Mouse (Mus musculus) brain, embryonic 14.5 days (tissue): Measurements from ENCODE around the gene Rho. TPM values are rescaled to one million over a fixed set of nuclear protein-coding genes. Genes with fewer than 3 reads are reported as not detected.

Experiments used
- DNase-seq: peaks from one replicate; pipeline ENCODE4 v3.0.0-alpha.2; 2011; ENCODE audit warnings: low read depth
- CTCF ChIP-seq: fragments of 200-500 bp; IDR thresholded peaks from 2 replicates; pipeline ENCODE4 v1.5.1; 2012; ENCODE audit warnings: inconsistent platforms, mild to moderate bottlenecking, moderate library complexity, borderline replicate concordance; ENCODE audit not compliant: insufficient read depth, insufficient read length; ENCODE audit errors: extremely low read depth
- POLR2A ChIP-seq: fragments of 200-500 bp; IDR thresholded peaks from 2 replicates; pipeline ENCODE4 v1.6.1; 2012; ENCODE audit warnings: mild to moderate bottlenecking, inconsistent platforms, borderline replicate concordance; ENCODE audit not compliant: poor library complexity, insufficient read depth, insufficient read length, severe bottlenecking; ENCODE audit errors: extremely low read depth
- polyA plus RNA-seq: library from polyadenylated mRNA; depleted of rRNA; stranded (reverse); fragments of >200 nt; gene quantifications from 2 replicates; pipeline ENCODE4 v1.2.3, GENCODE M21; 2012

The Rho gene
- polyA plus RNA-seq, 1 experiment: 2.1 TPM

DNA sequence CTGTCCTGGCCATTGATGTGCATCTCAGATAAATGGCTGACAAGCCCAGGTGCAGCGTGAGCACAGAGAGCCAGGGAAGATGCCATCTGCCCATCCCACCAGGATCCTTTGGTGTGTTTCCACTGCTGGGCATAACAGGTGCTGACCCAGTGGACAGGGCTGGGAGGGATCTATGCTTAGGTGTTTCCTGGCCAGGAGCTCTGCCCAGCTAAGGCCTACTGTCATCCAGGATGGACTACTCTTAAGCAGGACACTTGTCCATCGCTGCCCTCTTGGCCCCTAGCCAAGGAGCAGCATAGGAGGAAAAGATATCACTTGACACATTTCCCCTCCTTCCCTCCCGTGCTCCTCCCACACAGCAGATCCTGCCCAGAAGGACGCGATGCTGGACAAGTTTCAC lies 14.9 kb upstream of the Rho start:
- no peak for DNase-seq
- TF ChIP-seq CTCF (no peak), POLR2A (no peak)

DNA sequence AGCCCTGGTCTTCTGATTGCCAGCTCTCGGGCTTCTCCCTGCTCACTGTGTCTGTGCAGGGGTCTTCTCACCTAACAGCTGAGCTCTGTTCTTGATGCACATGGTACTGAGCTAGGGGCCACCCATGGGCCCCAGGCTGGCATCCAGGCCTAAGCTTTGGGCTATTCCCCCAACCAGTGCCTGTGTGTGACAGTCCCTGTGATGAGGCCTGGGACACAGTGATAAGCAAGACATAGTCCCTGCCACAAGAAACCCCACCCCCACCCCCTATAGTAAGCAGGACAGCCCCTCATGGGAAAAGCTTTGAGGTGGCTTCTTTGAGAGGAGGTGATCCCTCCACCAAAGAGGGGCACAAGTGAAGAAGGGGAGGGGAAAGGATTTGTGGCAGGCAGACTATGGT lies 12.9 kb upstream of the Rho start:
- no peak for DNase-seq
- no peak for TF ChIP-seq CTCF

DNA sequence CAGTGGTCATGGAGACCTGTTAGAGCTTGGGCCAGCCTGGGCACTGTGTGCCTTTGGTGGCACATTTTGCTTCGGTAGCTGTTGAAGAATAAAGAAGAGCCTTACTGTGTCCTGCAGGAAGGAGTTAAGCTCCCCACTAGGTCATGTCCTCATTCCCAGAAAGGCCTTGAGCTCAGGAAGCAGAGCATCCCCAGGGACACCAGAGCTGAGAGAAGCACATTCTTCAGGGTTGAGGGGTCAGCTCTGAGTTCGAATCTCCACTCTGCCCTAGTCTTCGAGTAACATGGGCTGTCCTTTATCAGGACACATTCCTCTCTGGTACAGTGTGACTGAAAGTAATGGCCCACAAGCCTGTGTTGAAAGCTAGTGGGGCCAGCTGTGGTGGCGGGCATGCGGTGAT lies 11.7 kb upstream of the Rho start:
- DNase-seq: no peak
- TF ChIP-seq CTCF (no peak), POLR2A (no peak)

DNA sequence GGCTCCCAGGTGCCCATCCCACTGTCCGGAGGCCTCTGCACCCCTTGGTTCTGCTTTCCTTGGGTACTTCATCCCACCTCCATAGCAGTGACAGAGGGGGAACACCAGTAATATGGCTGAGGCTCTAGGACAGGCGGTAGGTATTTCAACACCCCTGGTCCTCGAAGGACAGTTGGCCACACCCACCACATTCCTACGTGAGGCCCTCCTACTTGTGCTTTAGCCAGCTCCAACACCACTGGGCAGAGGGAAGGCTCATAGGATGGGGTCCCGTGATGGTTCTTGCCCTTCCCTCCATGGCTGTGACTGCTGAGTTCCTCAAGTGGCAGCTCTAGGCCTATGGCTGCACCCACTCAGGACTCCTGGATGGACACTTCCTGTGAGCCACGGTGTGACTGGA lies 6.7 kb upstream of the Rho start:
- no peak for DNase-seq
- TF ChIP-seq CTCF (no peak), POLR2A (no peak)

DNA sequence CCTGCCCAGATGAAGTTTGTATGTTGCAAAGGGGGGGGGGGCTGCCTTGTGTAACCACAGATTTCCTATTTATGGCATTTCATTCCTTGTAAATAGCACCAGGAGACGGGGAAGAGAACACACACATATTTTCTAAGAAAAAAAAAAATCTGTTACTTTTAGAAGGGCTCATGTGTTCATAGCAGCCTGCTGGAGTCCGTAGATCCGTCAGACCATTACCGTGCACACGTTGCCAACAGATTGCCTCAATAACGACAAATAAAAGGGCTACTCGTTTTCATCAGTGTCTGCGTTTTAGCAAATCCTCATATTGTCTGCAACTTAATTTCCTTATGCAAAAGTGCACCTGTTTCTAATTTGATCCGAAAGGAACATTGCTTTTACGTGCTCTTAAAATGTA lies 5.1 kb upstream of the Rho start:
- TF ChIP-seq CTCF (no peak), POLR2A (no peak)
- peak; percentile 57 for DNase-seq

DNA sequence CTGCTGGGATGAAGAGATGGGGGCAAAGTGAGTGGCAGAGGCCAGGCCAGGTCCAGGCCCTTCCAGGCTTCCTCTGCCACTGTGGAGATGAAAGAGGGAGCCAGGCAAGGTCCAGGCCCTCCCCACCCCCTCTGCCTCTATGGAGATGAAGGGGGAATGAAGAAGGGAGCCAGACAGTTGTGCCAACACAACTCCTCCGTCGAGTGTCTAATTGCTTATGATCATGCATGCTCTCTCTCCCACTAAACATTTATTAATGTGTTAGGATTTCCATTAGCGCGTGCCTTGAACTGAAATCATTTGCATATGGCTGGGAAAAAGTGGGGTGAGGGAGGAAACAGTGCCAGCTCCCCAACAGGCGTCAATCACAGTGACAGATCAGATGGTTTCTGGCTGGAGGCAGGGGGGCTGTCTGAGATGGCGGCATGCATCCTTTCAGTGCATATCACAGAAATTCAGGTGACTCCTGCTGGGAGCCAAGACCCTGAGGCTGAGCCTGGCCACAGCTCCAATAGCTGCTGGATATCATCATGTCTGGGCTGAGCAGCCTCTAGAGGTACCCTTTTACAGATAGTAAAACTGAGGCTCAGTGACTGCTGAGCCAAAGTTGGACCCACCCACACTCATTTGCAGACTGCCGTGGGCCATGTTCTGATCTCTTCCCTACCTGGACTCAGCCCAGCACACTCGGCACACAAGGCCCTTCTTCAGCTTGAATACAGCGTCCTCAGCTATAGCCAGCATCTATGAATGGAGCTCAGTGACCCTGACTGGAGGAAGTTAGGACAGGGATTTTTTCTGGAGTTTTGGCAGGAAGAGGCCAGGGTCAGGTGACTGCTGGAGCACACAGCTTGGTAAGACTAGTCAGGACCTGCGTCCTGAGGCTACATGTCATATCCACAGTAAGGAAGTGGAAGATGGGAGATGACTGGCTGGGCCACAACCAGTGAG lies 4.0 kb upstream of the Rho start:
- TF ChIP-seq CTCF: no peak
- TF ChIP-seq POLR2A: no peak
- peak; percentile 85 for DNase-seq

DNA sequence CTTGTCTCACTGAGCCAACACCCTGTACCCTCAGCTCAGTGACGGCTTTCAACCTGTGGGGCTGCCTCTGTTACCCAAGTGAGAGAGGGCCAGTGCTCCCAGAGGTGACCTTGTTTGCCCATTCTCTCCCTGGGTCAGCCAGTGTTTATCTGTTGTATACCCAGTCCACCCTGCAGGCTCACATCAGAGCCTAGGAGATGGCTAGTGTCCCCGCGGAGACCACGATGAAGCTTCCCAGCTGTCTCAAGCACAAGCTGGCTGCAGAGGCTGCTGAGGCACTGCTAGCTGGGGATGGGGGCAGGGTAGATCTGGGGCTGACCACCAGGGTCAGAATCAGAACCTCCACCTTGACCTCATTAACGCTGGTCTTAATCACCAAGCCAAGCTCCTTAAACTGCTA lies 1.5 kb upstream of the Rho start:
- no peak for TF ChIP-seq POLR2A
- DNase-seq: no peak

DNA sequence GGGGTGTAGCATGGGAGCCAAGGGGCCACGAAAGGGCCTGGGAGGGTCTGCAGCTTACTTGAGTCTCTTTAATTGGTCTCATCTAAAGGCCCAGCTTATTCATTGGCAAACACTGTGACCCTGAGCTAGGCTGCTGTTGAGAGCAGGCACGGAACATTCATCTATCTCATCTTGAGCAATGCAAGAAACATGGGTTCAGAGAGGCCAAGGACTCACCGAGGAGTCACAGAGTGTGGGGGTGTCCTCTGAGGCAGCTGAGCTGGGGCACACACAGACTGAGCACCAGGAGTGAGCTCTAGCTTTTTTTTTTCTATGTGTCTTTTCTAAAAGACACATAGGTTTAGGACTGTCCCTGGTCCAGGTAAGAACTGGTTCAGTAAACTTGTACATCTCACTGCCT lies 843 bp downstream of the Rho start:
- TF ChIP-seq CTCF (no peak), POLR2A (no peak)
- DNase-seq: no peak

DNA sequence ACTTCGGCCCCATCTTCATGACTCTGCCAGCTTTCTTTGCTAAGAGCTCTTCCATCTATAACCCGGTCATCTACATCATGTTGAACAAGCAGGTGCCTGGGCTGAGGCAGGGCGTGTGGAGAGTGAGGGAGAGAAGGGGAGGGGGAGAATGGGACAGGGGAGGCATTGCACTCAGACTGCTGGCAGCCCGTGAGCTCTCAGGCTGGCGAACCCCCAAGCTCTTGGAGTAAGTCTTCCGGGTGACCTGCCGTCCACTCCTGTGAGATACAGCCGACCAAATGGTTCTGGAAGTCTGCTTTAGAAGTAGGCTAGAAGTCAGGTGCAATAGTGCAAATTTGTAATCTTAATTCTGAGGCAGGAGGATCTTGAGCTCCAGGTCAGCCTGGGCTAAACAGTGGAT lies 4.0 kb downstream of the Rho start:
- TF ChIP-seq POLR2A (no peak), CTCF (no peak)
- DNase-seq: no peak

DNA sequence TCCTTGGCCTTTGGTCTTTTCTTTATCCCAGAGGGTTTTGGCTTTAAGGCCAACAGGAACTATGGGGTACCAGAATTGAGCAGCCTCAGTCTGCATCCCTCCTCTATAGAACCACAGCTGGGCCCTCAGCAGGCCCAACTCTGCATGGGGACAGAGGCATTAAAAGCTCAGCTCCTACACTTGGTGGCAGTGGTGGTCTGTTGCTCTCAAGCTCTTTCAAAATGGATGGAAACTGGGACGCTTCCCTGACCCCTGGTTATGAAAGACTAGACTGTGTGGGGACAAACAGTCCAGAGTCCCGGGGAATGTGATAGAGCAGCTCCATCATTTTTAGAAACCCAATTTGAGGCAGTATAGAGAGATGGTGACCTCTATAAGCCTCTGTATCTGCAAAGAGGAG lies 6.5 kb downstream of the Rho start:
- no peak for DNase-seq
- TF ChIP-seq CTCF: no peak
- no peak for TF ChIP-seq POLR2A

DNA sequence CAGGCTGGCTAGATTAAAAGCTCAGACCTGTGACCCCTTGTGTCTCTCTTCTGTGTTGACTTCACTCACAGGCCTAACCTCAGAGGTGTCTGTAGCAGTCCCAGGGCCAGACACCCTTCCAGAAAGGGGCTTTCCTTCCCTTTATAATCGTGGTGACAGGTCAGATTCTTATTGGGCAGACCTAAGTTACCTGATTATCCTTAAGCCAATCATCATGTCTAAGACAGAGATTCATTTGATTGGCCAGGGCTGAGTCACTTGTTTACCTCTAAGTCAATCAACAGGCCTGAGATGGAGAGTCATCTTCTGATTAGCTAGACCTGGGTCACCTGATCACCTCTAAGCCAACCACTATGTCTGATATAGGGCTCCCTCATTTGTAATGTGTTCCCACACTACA lies 7.2 kb downstream of the Rho start:
- no peak for TF ChIP-seq CTCF
- no peak for DNase-seq

DNA sequence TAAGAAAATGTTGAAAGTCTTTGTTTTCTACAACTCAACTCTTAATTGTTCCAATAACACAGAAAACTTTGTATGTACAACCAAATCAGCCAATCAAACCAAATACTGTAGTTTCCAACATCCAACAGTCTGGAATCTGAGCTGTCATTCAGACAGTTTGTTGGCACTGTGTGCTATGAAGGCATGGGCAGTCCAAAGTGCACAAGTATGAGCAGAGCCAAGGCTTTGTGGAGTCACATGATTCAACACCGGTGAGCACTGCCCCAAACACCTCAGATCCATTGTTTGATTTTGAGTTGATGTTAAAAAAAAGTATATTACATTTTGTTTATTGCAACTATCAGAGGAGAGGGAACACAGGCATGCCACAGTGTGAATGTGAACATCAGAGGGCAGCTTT lies 9.1 kb downstream of the Rho start:
- TF ChIP-seq CTCF: no peak
- no peak for DNase-seq

DNA sequence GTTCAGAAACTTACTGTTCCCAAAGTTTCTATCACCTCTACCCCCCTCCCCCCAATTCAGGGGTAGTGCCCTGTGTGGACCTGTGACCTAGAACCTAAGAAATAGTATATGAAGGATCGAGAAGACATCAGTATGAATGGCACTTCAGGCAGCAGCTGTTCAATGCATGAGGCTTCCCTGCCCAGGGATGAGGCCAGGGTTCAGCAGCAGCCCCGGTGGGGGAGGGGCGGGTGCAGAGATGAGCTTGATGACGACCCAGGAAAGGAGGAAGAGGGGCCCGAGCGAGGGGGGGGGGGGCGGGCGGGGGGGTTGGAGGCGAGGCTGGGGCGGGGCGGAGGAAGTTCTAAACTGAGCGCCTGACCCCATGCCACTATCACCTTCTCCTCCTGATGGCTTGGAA lies 9.6 kb downstream of the Rho start:
- TF ChIP-seq CTCF (no peak), POLR2A (no peak)
- no peak for DNase-seq
